Comparison of ENCODE assay signal across 24 mouse cellular contexts in the genomic region with DNA sequence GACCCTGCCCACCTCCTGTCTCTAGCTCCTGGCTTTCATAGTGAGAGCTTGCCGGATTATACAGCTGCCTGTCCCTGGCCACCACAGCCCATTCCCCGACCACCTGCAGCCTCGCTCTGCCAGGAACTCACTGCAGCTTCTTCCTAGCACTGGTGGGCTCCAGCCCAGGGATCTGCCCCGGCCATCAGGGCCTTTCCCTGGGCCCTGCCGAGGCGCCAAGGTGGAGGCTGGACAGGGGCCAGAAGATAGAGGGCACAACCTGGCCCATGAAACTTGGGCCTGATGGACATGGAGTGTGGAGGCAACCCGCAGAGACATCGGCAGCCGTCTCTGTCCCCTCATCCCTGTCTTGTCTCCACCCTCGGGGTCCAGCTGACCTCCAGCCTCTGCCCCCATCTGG. TPM values are rescaled to one million over a fixed set of nuclear protein-coding genes. Genes with fewer than 3 reads are reported as not detected.
DNase-seq lines count a peak whose midpoint lies in the region; ATAC-seq and TF ChIP-seq lines count a peak whose summit lies in the region.
"Had no signal": no experiment of that assay in that cellular context is flagged by ENCODE, and none has a peak within 500 bp of the region (broad histone marks: within the 10 kb centered on the region; RNA-seq: fewer than 3 reads in every experiment).

No protein-coding gene starts in this region.

- no peak overlapping the region for H3K4me2 ChIP-seq in stomach, embryonic 16.5 days (ENCODE audit: low read depth, low read length)
- no peak overlapping the region for H3K4me2 ChIP-seq in stomach, postnatal 0 days (replicated peaks; ENCODE audit: low read depth)
- H3K4me2 ChIP-seq in heart, embryonic 12.5 days = no peak overlapping the region
- H3K4me2 ChIP-seq: embryonic facial prominence, embryonic 12.5 days; embryonic facial prominence, embryonic 15.5 days; hindbrain, embryonic 13.5 days had no signal

- 73% methylated on average over 10 of the region's 10 CpGs for WGBS in stomach, embryonic 16.5 days
- WGBS in stomach, postnatal 0 days = 69% methylated on average over 10 of the region's 10 CpGs
- WGBS in heart, embryonic 12.5 days = 65% methylated on average over 10 of the region's 10 CpGs

- 0 out of 2 replicates have a peak, but pooled peaks have one; percentile 30 for ATAC-seq in stomach, embryonic 16.5 days (ENCODE audit: insufficient read depth, low FRiP score)
- no peak for ATAC-seq in stomach, postnatal 0 days (ENCODE audit: low FRiP score, low TSS enrichment)
- ATAC-seq in heart, embryonic 12.5 days (ENCODE audit: insufficient number of reproducible peaks, low FRiP score) = no peak
- ATAC-seq: CD4-positive, CD25-positive, alpha-beta regulatory T cell, adult 4 months; forebrain, embryonic 14.5 days; forebrain, postnatal 0 days; hindbrain, postnatal 0 days; inflammation-experienced regulatory T-cells, adult 6 months; intestine, embryonic 16.5 days had no signal

- peak; percentile 64 to 71 for DNase-seq in cerebellum, adult 18-20 months
- DNase-seq in cerebellum, adult 8-10 months = no peak
- DNase-seq in stomach, postnatal 0 days (ENCODE audit: low spot score) = no peak
- peak; percentile 71 for DNase-seq in cerebellum, adult 9-10 months
- peak; percentile 58 to 61 for DNase-seq in cerebellum, postnatal 36 days
- DNase-seq in urinary bladder, adult 2 months (ENCODE audit: low spot score) = no peak
- DNase-seq: adrenal gland, adult 2 months; adrenal gland, postnatal 14 days; forebrain, postnatal 0 days; gastrocnemius, adult 2 months; gastrocnemius, postnatal 14 days; heart, adult 2 months; kidney, adult 18-20 months had no signal

- no peaks in the 10 kb centered on the region for H3K4me1 ChIP-seq in stomach, embryonic 16.5 days (ENCODE audit: control insufficient read depth, insufficient read depth, low read length)
- H3K4me1 ChIP-seq in stomach, postnatal 0 days (replicated peaks; ENCODE audit: control insufficient read depth, insufficient read depth) = no peaks in the 10 kb centered on the region
- no peaks in the 10 kb centered on the region for H3K4me1 ChIP-seq in heart, embryonic 12.5 days (replicated peaks)
- H3K4me1 ChIP-seq: embryonic facial prominence, embryonic 15.5 days had no signal

- H3K9me3 ChIP-seq in stomach, embryonic 16.5 days (replicated peaks; ENCODE audit: control insufficient read depth, low read length) = no peaks in the 10 kb centered on the region
- H3K9me3 ChIP-seq in stomach, postnatal 0 days (ENCODE audit: control insufficient read depth, low read length) = no peaks in the 10 kb centered on the region
- no peaks in the 10 kb centered on the region for H3K9me3 ChIP-seq in heart, embryonic 12.5 days (replicated peaks)
- H3K9me3 ChIP-seq: embryonic facial prominence, embryonic 12.5 days; embryonic facial prominence, embryonic 15.5 days; heart, embryonic 10.5 days; hindbrain, embryonic 13.5 days had no signal

- H3K4me3 ChIP-seq in stomach, embryonic 16.5 days (replicated peaks; ENCODE audit: low read length) = no peak overlapping the region
- H3K4me3 ChIP-seq in stomach, postnatal 0 days (ENCODE audit: low read depth, low read length) = no peak overlapping the region
- H3K4me3 ChIP-seq in heart, embryonic 12.5 days = no peak overlapping the region
- H3K4me3 ChIP-seq: embryonic facial prominence, embryonic 12.5 days; embryonic facial prominence, embryonic 15.5 days; gastrocnemius, adult 2 months; heart, adult 2 months; heart, embryonic 10.5 days; hindbrain, embryonic 13.5 days had no signal

- no peak for TF ChIP-seq EP300 in stomach, postnatal 0 days (optimal IDR thresholded peaks at IDR 0.05)

- H3K27me3 ChIP-seq in stomach, embryonic 16.5 days (ENCODE audit: control insufficient read depth, insufficient read depth, low read length) = peaks cover 20% of the 10 kb centered on the region
- H3K27me3 ChIP-seq in stomach, postnatal 0 days (ENCODE audit: control insufficient read depth, insufficient read depth, low read length) = no peaks in the 10 kb centered on the region
- peaks cover 95% of the 10 kb centered on the region for H3K27me3 ChIP-seq in heart, embryonic 12.5 days (replicated peaks)

- H3K36me3 ChIP-seq in stomach, embryonic 16.5 days (ENCODE audit: control insufficient read depth, insufficient read depth, low read length) = no peaks in the 10 kb centered on the region
- no peaks in the 10 kb centered on the region for H3K36me3 ChIP-seq in stomach, postnatal 0 days (ENCODE audit: control insufficient read depth, insufficient read depth, low read length)
- H3K36me3 ChIP-seq in heart, embryonic 12.5 days = no peaks in the 10 kb centered on the region
- H3K36me3 ChIP-seq: embryonic facial prominence, embryonic 12.5 days; embryonic facial prominence, embryonic 15.5 days; heart, embryonic 10.5 days; hindbrain, embryonic 13.5 days had no signal

- TF ChIP-seq CTCF in stomach, postnatal 0 days (IDR thresholded peaks at IDR 0.05; ENCODE audit: low read depth) = no peak

- H3K9ac ChIP-seq in stomach, embryonic 16.5 days (ENCODE audit: low read length) = no peak overlapping the region
- no peak overlapping the region for H3K9ac ChIP-seq in stomach, postnatal 0 days (ENCODE audit: low read length)
- no peak overlapping the region for H3K9ac ChIP-seq in heart, embryonic 12.5 days
- H3K9ac ChIP-seq: embryonic facial prominence, embryonic 12.5 days; embryonic facial prominence, embryonic 15.5 days; forebrain, postnatal 0 days; hindbrain, embryonic 13.5 days had no signal

- no peak overlapping the region for H3K27ac ChIP-seq in stomach, embryonic 16.5 days (ENCODE audit: low read length)
- no peak overlapping the region for H3K27ac ChIP-seq in stomach, postnatal 0 days (replicated peaks)
- H3K27ac ChIP-seq in heart, embryonic 12.5 days (ENCODE audit: poor library complexity, severe bottlenecking) = no peak overlapping the region
- H3K27ac ChIP-seq: embryonic facial prominence, embryonic 12.5 days; embryonic facial prominence, embryonic 15.5 days; gastrocnemius, adult 2 months; heart, adult 2 months; heart, embryonic 10.5 days; hindbrain, embryonic 13.5 days; hindbrain, postnatal 0 days had no signal

RNA-seq across cellular contexts. Expression of gene Cdh22, which starts 21.6 kb away (rescaled TPM):
- 0.19 and 0.21 TPM in 2 replicates for polyA plus RNA-seq in stomach, embryonic 16.5 days (2015; fragmentation: Nextera tagmentation; extraction: Ambion mirVana)
- 0.05 and 0.08 TPM in 2 replicates for polyA plus RNA-seq in stomach, postnatal 0 days (2015; fragmentation: Nextera tagmentation; extraction: Ambion mirVana)
- not detected in 2 replicates for polyA plus RNA-seq in heart, embryonic 12.5 days (2016; fragmentation: Nextera tagmentation; extraction: Ambion mirVana)
- polyA plus RNA-seq in urinary bladder, adult 2 months (2012; rRNA removed) = 0.98 and 1.1 TPM in 2 replicates
- polyA plus RNA-seq: CD4-positive, CD25-positive, alpha-beta regulatory T cell, adult 4 months; inflammation-experienced regulatory T-cells, adult 6 months had no signal

RNA-seq across cellular contexts. Expression of gene Slc35c2, which starts 31.5 kb away (rescaled TPM):
- polyA plus RNA-seq in stomach, embryonic 16.5 days (2015; fragmentation: Nextera tagmentation; extraction: Ambion mirVana) = 67.3 and 68.9 TPM in 2 replicates
- polyA plus RNA-seq in stomach, postnatal 0 days (2015; fragmentation: Nextera tagmentation; extraction: Ambion mirVana) = 38.5 and 39.3 TPM in 2 replicates
- 39.7 and 40.6 TPM in 2 replicates for polyA plus RNA-seq in heart, embryonic 12.5 days (2016; fragmentation: Nextera tagmentation; extraction: Ambion mirVana)
- 36.0 and 36.1 TPM in 2 replicates for polyA plus RNA-seq in urinary bladder, adult 2 months (2012; rRNA removed)

Comparison
In these comparisons a context has a peak if more than half of its experiments do, and no peak if none do; other contexts are left out.
1. DNase-seq: peak in cerebellum, adult 18-20 months (2 of 2), cerebellum, adult 9-10 months (single experiment) and cerebellum, postnatal 36 days (2 of 2); none in cerebellum, adult 8-10 months (single experiment), stomach, postnatal 0 days (single experiment) and urinary bladder, adult 2 months (single experiment).